Comparison of ENCODE assay signal across 9 mouse cellular contexts in genomic region chr11:69074776-69075069, GRCm38 (mm10). TPM values are rescaled to one million over a fixed set of nuclear protein-coding genes. Genes with fewer than 3 reads are reported as not detected.
DNase-seq lines count a peak whose midpoint lies in the region; ATAC-seq lines count a peak whose summit lies in the region.
"Had no signal": no experiment of that assay in that cellular context is flagged by ENCODE, and none has a peak within 500 bp of the region (broad histone marks: within the 10 kb centered on the region; RNA-seq: fewer than 3 reads in every experiment).

No protein-coding gene starts in this region.

- peak overlapping the region; percentile 94; the same call in 1 of the 2 replicates for H3K27ac ChIP-seq in hindbrain, embryonic 13.5 days
- H3K27ac ChIP-seq in hindbrain, embryonic 11.5 days (ENCODE audit: low read depth, low read length): no peak overlapping the region
- peak overlapping the region; percentile 69; the same call in 1 of the 2 replicates for H3K27ac ChIP-seq in embryonic facial prominence, embryonic 10.5 days (replicated peaks)
- H3K27ac ChIP-seq in liver, embryonic 15.5 days (replicated peaks): peak overlapping the region; percentile 90

- WGBS in hindbrain, embryonic 13.5 days: 57% methylated on average over 2 of the region's 2 CpGs
- 51% methylated on average over 2 of the region's 2 CpGs for WGBS in hindbrain, embryonic 11.5 days
- 47% methylated on average over 2 of the region's 2 CpGs for WGBS in embryonic facial prominence, embryonic 10.5 days
- WGBS in liver, embryonic 15.5 days (ENCODE audit: insufficient replicate concordance): 52% methylated on average over 2 of the region's 2 CpGs

- no peaks in the 10 kb centered on the region for H3K9me3 ChIP-seq in hindbrain, embryonic 13.5 days
- no peaks in the 10 kb centered on the region for H3K9me3 ChIP-seq in hindbrain, embryonic 11.5 days (ENCODE audit: control insufficient read depth, low read length)
- H3K9me3 ChIP-seq in embryonic facial prominence, embryonic 10.5 days: no peaks in the 10 kb centered on the region
- H3K9me3 ChIP-seq in liver, embryonic 15.5 days (replicated peaks): no peaks in the 10 kb centered on the region

- H3K36me3 ChIP-seq in hindbrain, embryonic 13.5 days: no peaks in the 10 kb centered on the region
- H3K36me3 ChIP-seq in hindbrain, embryonic 11.5 days (ENCODE audit: control insufficient read depth, insufficient read depth, low read length): no peaks in the 10 kb centered on the region
- no peaks in the 10 kb centered on the region for H3K36me3 ChIP-seq in embryonic facial prominence, embryonic 10.5 days (replicated peaks)
- H3K36me3 ChIP-seq in liver, embryonic 15.5 days (replicated peaks): no peaks in the 10 kb centered on the region

- H3K4me1 ChIP-seq in hindbrain, embryonic 13.5 days (replicated peaks): peaks cover 34% of the 10 kb centered on the region
- H3K4me1 ChIP-seq in hindbrain, embryonic 11.5 days (replicated peaks; ENCODE audit: control insufficient read depth, insufficient read depth, low read length): peaks cover 7% of the 10 kb centered on the region
- peaks cover 42% of the 10 kb centered on the region for H3K4me1 ChIP-seq in embryonic facial prominence, embryonic 10.5 days
- peaks cover 54% of the 10 kb centered on the region for H3K4me1 ChIP-seq in liver, embryonic 15.5 days (replicated peaks)

- no peak for DNase-seq in hindbrain, embryonic 11.5 days (ENCODE audit: low spot score)
- peak; percentile 15 for DNase-seq in CD4-positive helper T cell, adult 2 months (ENCODE audit: low read depth, low spot score)
- no peak for DNase-seq in embryonic facial prominence, embryonic 10.5 days (ENCODE audit: low spot score)
- no peak for DNase-seq in frontal cortex, adult 2 months (ENCODE audit: extremely low spot score in 1 of 2, low spot score in 1 of 2)
- no peak for DNase-seq in Muller cell, postnatal 12 days (ENCODE audit: inconsistent ontology term)
- DNase-seq: kidney, postnatal 36 days; lung, postnatal 10 days had no signal

- ATAC-seq in hindbrain, embryonic 13.5 days (ENCODE audit: low FRiP score): no peak
- ATAC-seq in hindbrain, embryonic 11.5 days (ENCODE audit: low FRiP score): no peak
- no peak for ATAC-seq in liver, embryonic 15.5 days (ENCODE audit: insufficient read depth)

- no peaks in the 10 kb centered on the region for H3K27me3 ChIP-seq in hindbrain, embryonic 13.5 days
- H3K27me3 ChIP-seq in hindbrain, embryonic 11.5 days (ENCODE audit: control insufficient read depth, insufficient read depth, low read length): no peaks in the 10 kb centered on the region
- no peaks in the 10 kb centered on the region for H3K27me3 ChIP-seq in embryonic facial prominence, embryonic 10.5 days (replicated peaks; ENCODE audit: low read depth, poor library complexity, severe bottlenecking)
- no peaks in the 10 kb centered on the region for H3K27me3 ChIP-seq in liver, embryonic 15.5 days

- no peak overlapping the region for H3K9ac ChIP-seq in hindbrain, embryonic 13.5 days
- H3K9ac ChIP-seq in hindbrain, embryonic 11.5 days (ENCODE audit: low read depth, low read length): no peak overlapping the region
- H3K9ac ChIP-seq in liver, embryonic 15.5 days: peak overlapping the region; percentile 60; the same call in 1 of the 2 replicates

- 0 out of 2 replicates have a peak overlapping the region, but pooled peaks have one; percentile 6 for H3K4me2 ChIP-seq in hindbrain, embryonic 13.5 days
- no peak overlapping the region for H3K4me2 ChIP-seq in hindbrain, embryonic 11.5 days (replicated peaks; ENCODE audit: low read depth, low read length)
- H3K4me2 ChIP-seq in liver, embryonic 15.5 days: 0 out of 2 replicates have a peak overlapping the region, but pooled peaks have one; percentile 1

- H3K4me3 ChIP-seq in hindbrain, embryonic 13.5 days: no peak overlapping the region
- no peak overlapping the region for H3K4me3 ChIP-seq in hindbrain, embryonic 11.5 days (ENCODE audit: low read depth, low read length)
- H3K4me3 ChIP-seq in embryonic facial prominence, embryonic 10.5 days: no peak overlapping the region; the same call in 1 of the 2 replicates
- H3K4me3 ChIP-seq in liver, embryonic 15.5 days (replicated peaks): no peak overlapping the region

RNA-seq across cellular contexts. Expression of gene Tmem107, which starts 4.1 kb away (rescaled TPM):
- 28.7 and 41.0 TPM in 2 replicates for polyA plus RNA-seq in hindbrain, embryonic 13.5 days (2015; fragmentation: Nextera tagmentation; extraction: Ambion mirVana)
- 52.4 and 54.6 TPM in 2 replicates for polyA plus RNA-seq in hindbrain, embryonic 11.5 days (2014; fragmentation: Nextera tagmentation; extraction: Ambion mirVana)
- 41.0 and 44.5 TPM in 2 replicates for polyA plus RNA-seq in embryonic facial prominence, embryonic 10.5 days (2016; fragmentation: Nextera tagmentation; extraction: Ambion mirVana)
- polyA plus RNA-seq in liver, embryonic 15.5 days (2015; fragmentation: Nextera tagmentation; extraction: Ambion mirVana): 20.2 and 21.6 TPM in 2 replicates
- 22.0 and 23.5 TPM in 2 replicates for polyA plus RNA-seq in frontal cortex, adult 2 months (2012; rRNA removed)

RNA-seq across cellular contexts. Expression of gene Vamp2, which starts 13.6 kb away (rescaled TPM):
- 217 and 227 TPM in 2 replicates for polyA plus RNA-seq in hindbrain, embryonic 13.5 days (2015; fragmentation: Nextera tagmentation; extraction: Ambion mirVana)
- 85.1 and 98.1 TPM in 2 replicates for polyA plus RNA-seq in hindbrain, embryonic 11.5 days (2014; fragmentation: Nextera tagmentation; extraction: Ambion mirVana)
- polyA plus RNA-seq in embryonic facial prominence, embryonic 10.5 days (2016; fragmentation: Nextera tagmentation; extraction: Ambion mirVana): 60.9 and 70.0 TPM in 2 replicates
- polyA plus RNA-seq in liver, embryonic 15.5 days (2015; fragmentation: Nextera tagmentation; extraction: Ambion mirVana): 14.9 and 19.6 TPM in 2 replicates
- polyA plus RNA-seq in frontal cortex, adult 2 months (2012; rRNA removed): 1,200 and 1,339 TPM in 2 replicates

RNA-seq across cellular contexts. Expression of gene Borcs6, which starts 15.2 kb away (rescaled TPM):
- 13.4 and 15.2 TPM in 2 replicates for polyA plus RNA-seq in hindbrain, embryonic 13.5 days (2015; fragmentation: Nextera tagmentation; extraction: Ambion mirVana)
- 9.8 and 11.6 TPM in 2 replicates for polyA plus RNA-seq in hindbrain, embryonic 11.5 days (2014; fragmentation: Nextera tagmentation; extraction: Ambion mirVana)
- 5.3 and 5.9 TPM in 2 replicates for polyA plus RNA-seq in embryonic facial prominence, embryonic 10.5 days (2016; fragmentation: Nextera tagmentation; extraction: Ambion mirVana)
- polyA plus RNA-seq in liver, embryonic 15.5 days (2015; fragmentation: Nextera tagmentation; extraction: Ambion mirVana): 4.3 and 5.3 TPM in 2 replicates
- polyA plus RNA-seq in frontal cortex, adult 2 months (2012; rRNA removed): 28.6 and 32.0 TPM in 2 replicates

RNA-seq across cellular contexts. Expression of gene Per1, which starts 20.3 kb away (rescaled TPM):
- 7.4 and 9.4 TPM in 2 replicates for polyA plus RNA-seq in hindbrain, embryonic 13.5 days (2015; fragmentation: Nextera tagmentation; extraction: Ambion mirVana)
- 5.6 and 7.4 TPM in 2 replicates for polyA plus RNA-seq in hindbrain, embryonic 11.5 days (2014; fragmentation: Nextera tagmentation; extraction: Ambion mirVana)
- 6.1 and 7.3 TPM in 2 replicates for polyA plus RNA-seq in embryonic facial prominence, embryonic 10.5 days (2016; fragmentation: Nextera tagmentation; extraction: Ambion mirVana)
- polyA plus RNA-seq in liver, embryonic 15.5 days (2015; fragmentation: Nextera tagmentation; extraction: Ambion mirVana): 6.4 and 7.6 TPM in 2 replicates
- polyA plus RNA-seq in frontal cortex, adult 2 months (2012; rRNA removed): 42.7 and 55.8 TPM in 2 replicates

RNA-seq across cellular contexts. Expression of gene Aurkb, which starts 29.3 kb away (rescaled TPM):
- polyA plus RNA-seq in hindbrain, embryonic 13.5 days (2015; fragmentation: Nextera tagmentation; extraction: Ambion mirVana): 31.7 and 34.2 TPM in 2 replicates
- polyA plus RNA-seq in hindbrain, embryonic 11.5 days (2014; fragmentation: Nextera tagmentation; extraction: Ambion mirVana): 131 and 141 TPM in 2 replicates
- polyA plus RNA-seq in embryonic facial prominence, embryonic 10.5 days (2016; fragmentation: Nextera tagmentation; extraction: Ambion mirVana): 215 and 218 TPM in 2 replicates
- 111 and 115 TPM in 2 replicates for polyA plus RNA-seq in liver, embryonic 15.5 days (2015; fragmentation: Nextera tagmentation; extraction: Ambion mirVana)
- polyA plus RNA-seq in frontal cortex, adult 2 months (2012; rRNA removed): 0.96 and 1.1 TPM in 2 replicates
